Mouse (Mus musculus) brain, embryonic 18.5 days (tissue): ENCODE data around the gene Ggn.
"Not testable (repeated sequence)": the region's sequence is repeated elsewhere in the genome, so short reads cannot be mapped to it uniquely, and the experiment has no call there.

Experiments used
- DNase-seq: peaks from one replicate; pipeline ENCODE4 v3.0.0-alpha.2; 2012; ENCODE audit warnings: low read depth, low spot score

Ggn gene

DNA sequence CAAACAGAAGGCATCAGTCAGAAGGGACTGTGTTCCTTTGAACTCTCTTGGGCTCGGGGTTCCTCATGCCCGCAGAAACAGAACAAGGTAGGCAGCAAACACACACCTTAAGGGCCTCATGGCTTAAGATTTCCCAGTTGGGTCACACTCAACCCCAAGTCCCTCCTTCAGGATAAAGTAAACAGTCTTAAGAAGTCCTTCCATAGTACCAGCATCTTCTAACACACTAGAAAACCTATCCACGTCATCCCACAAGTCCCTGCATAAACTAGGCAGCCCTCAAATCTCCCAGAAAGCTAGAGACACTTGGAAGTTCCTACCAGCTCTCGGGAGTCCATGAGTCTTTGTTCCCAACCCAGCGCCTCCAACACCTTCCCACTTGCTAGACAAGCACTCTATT lies 7.7 kb upstream of the Ggn start:
- DNase-seq = no peak

DNA sequence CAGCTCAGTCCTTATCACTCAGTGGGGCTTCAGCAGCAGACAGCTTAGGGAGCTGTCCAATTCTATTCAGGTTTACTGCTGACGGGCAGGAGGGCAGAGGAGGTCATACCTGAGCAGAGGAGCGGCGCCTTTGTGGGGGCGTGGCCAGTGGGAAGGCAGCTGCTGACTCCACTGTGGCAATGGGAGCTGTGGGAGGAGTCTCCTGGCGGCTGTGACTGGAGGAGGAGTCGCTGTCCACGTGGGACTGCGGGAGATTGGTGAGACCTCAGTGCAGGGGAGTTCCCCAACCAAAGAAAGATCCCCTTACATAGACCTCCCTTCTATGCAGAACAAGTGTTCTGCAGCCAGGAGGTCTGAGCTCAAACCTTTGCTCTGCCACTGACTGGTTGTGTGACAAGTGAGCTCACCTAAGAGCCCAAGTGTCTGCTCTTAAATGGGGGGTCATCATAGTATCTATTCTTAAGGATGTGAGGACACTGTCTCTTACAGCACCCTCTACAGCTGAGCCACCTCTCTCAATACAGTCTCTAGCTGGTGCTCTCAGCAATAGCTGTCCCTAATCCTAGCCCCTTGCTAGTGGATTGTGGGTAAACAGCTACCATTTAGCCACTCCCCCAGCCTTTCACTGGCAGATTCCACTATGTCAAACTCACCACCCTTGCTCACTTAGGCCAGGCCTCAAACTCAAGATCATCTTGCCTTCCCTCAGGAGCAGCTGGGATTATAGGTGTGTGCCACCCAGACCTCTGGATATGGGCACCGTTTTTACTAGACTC lies 7.1 kb upstream of the Ggn start:
- no peak for DNase-seq

DNA sequence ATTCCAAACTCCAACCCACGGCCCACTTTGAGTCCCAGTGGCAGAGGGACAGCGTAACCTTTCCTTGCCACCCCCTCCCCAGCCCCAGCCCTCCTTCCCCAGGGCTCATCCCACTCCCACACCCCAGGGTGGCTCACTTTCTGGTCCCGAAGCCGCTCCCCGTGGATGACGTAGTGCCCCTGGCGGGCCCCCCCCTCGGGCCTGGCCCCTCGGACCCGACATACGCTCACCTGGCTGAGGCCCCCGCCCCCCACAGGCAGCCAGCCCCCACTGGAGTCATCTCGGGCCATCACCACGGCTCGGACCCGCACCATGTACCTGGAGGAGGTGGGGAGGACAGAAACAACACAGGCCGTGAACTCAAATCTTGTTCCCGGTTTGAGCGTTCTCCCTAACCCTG lies 2.4 kb upstream of the Ggn start:
- DNase-seq = no peak

DNA sequence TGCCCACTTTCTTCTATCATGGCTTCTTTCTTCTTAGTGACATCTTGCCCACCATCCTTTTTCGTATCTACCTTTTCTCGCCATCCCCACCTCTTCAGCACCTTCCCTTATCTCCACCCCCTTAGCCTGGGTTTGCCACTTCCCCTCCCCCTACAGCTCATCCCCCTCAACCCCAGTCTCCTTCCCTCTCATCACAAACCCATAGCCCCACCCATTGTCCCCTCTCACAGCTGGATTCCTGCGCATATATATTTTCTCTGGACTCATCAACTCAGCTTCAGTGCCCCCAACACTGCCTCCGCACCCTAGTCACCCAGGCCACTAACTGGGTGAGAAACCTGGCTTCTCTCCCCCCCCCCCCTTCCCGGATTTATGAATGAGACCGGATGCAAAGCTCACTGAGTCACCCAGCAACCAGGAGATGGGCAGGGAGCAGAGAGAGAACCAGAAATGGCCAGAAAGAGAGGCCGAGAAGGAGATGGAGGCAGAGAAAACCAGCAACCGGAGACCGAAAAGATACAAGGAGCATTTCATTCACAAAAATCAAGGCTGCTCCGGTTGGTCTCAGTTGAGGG lies 1.8 kb upstream of the Ggn start:
- DNase-seq = no peak

DNA sequence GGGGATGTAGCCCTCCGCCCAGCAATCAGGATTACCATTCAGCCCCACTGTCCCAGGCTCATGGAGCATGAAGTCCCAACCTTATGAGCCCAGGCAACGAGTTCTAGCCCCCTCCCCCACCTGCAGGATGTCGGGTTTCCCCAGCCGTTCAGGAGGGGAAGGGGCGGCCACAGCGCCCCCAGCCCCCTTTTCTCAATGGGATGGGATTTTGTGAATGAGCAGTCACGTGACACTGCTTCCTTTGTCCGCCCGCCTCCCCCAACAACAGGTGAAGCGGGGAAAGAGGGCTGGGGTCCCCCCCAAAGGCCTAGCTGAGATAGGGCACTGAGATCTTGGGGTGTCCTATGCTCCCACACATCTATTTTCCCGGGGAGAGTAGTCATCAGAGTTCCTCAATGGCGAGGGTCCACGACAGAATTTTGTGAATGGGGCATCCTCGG lies 1.2 kb upstream of the Ggn start:
- DNase-seq = no peak

DNA sequence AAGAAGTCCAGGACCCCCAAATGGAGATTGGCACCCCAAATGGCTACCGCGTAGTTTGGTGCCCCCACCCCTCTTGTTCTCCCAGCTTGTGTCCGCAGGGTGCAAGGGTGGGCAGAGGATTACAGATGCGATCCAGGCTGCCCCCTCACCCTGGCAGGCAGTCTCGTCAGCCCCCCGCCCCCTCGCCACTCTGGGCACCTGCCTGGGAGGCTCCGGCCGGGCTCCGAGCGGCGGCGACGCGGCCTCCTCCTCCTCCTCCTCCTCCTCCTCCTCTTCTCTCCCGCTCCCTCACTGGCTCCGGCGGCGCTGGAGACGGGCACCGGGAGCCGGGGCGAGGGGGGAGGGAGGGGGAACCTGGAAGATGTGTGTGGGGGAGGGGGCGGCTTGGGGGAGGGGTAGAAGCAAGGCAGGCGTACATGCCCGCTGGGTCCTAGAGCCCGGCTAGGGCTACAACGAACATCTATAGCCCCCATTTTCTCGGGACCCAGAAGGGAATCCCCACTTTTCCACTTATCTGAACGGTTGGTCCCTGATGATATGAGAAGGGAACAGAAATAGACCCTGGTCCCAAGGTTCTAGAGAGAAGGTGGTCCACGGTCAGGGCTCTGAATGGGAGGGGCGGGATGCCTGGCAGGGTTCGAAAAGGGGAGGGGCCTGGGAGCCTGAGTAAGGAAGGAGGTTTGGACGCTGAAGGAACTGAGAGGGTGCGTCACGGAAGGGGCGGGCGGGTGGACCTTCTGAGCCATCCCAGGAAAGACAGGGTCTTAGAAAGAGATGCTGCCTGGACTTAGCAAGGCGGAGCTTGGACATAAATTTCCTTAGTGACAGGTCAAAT lies 562 bp upstream of the Ggn start:
- DNase-seq = peak; percentile 77

DNA sequence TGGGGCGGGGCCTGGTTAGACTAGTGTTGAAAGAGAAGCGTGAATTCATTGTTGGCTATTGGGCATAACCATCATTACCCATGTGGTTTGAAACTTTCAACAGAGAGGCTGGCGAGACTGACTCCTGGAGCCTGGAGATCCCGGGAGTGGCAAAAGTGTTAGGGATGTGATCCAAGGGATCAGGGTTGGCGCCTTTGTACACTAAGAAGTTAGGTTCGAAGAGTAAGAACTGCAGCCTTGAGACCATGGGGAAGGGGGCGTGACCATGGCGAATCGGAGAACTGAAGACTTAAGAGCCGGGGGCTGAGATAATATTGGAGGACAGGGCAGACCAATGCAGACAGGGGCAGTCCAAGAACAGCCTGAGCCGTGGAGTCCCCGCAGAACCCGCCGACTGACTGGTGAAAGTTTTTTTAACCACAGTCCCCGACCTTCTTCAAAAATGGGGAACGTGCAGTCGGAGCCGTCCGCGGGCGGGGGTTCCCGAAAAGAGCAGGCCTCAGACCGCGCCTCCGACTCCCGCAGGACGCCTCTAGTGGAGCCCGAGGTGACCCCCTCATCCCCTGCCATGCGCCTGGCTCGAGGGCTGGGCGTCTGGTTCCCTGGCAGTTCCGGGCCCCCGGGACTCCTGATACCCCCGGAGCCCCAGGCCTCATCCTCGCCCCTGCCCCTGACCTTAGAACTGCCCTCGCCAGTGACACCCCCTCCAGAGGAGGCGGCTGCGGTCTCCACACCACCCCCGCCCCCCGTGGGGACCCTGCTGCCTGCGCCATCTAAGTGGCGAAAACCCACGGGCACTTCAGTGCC lies 948 bp downstream of the Ggn start:
- no peak for DNase-seq

DNA sequence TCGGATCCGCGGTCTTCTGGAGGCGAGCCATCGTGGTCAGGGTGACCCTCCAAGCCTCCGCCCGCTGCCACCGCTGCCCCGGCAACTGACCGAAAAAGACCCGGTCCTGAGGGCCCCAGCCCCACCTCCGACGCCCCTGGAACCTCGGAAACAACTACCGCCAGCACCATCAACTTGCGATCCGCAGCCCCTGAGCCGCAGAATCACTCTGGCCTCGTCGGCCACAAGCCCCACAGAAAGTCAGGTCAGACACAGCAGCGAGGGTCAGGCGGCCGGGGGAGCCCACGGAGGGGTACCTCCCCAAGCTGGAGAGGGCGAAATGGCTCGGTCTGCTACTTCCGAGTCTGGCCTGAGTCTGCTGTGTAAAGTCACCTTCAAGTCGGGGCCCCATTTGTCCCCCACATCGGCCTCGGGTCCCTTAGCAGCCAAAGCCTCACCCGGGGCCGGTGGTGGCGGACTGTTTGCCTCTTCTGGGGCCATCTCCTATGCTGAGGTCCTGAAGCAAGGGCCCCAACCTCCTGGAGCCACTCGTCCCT lies 1.6 kb downstream of the Ggn start:
- DNase-seq = no peak

DNA sequence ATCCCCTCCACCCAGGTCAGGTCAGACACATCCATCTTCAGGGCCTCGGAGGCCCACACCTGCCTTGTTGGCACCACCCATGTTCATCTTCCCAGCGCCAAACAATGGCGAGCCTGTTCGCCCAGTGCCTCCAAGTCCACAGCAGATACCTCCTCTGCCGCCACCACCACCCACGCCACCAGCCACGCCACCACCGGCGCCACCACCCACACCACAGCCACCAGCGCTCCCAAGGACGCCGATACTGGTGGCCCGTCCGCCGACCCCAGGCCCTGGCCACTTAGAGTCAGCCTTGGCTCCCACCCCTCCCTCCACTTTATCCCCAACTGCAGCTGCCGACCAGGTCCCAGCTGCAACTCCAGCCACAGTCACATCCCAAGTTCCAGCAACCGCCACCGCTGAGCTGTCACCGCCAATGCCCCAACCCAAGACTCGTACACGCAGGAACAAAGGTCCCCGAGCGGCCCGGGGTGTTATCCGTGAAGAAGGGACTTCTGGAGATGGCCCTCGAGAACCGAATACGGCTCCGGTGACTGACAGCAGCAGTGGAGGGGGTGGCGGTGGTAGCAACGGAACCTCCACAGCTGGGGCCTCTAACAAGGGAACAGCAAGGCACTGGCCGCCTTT lies 2.5 kb downstream of the Ggn start:
- DNase-seq = no peak

DNA sequence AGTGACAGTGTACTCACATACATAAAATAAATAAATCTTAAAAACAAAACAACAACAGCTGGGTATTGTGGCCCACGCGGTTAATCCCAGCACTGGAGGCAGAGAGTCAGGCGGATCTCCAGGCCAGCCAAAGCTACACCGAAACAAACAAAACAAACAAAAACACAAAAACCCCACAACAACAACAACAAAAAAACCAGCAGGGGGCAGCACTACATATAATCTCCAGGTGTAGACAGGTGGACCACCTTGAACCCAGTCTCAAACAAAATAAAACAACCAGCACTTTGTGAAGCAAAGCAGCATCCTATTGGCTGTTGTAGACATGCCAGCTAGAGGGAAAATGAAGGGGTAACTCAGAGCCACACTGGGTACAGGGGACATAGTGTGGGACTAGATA lies 8.1 kb downstream of the Ggn start:
- no peak for DNase-seq

DNA sequence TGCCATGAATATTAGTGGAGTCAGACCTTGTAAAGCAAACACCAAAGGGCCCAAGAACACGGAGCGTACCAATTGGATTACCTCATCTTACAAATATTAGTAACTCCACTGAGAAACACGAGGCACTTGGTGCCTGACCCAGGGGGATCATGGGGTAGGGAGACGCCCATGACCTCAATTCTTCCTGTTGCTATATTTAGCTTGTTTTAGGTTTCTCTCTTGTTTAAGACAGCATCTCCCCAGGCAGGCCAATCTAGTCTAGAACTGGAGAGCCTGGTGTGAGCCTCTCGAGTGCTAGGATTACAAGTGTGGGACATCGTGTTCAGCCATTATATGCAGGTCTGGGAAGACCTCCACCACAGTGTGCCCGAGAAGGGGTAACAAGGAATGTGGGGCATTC lies 9.3 kb downstream of the Ggn start:
- no peak for DNase-seq

DNA sequence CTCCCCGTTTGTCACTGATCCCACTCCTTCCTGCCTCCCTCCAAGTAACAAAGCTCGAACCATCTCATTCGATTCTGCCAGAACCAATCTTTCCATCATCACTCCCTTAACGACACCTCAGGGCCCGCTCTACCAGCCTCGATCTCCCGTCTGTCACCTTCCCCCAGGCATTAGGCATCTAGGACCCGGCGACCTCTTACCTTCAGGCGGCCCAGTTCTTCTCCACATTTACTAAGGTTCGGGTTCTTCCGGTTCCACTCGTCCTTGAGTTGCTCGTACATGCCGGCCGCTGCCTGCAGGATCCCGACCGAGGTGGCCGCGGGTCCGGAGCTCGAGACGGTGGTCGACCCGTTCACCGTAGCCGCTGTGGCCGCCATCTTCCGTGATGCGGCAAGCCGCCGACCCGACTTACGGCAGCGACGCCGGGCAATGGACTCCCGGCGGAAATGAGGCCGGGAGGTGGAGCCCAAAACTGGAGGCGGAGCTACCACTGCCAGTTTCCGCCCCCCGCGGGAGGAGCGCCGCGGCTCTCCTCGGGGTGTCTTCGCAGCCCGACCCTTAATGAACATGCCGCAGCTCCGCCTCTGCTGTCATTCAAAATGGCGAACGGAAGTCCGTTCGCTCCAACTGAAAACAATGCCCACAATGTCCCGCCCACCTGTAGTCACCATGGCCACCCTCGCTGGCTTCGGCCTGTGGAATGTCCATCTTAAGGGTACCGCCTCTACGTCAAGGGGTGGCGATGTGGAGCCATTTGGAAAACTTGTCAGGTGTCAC lies 10.3 kb downstream of the Ggn start, which contains the start of gene Psmd8:
Gene Psmd8 (minus strand): TSS at position 625 of the 777 bp plus-strand sequence.
- peak; percentile 94 for DNase-seq

DNA sequence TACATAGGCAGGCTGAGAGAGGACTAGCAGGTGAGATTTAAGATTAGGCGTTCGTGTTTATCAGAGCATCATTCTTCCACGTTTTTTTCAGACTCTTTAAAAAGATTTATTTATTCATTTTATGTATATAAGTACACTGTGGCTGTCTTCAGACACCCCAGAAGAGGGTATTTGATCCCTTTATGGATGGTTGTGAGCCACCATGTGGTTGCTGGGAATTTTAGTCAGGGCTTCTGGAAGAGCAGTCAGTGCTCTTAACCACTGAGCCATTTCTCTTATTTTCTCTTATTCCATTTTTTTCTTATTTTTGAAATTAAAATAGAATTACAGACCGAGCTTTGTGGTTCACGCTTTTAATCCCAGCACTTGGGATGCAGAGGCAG lies 10.8 kb downstream of the Ggn start:
- DNase-seq = no peak

DNA sequence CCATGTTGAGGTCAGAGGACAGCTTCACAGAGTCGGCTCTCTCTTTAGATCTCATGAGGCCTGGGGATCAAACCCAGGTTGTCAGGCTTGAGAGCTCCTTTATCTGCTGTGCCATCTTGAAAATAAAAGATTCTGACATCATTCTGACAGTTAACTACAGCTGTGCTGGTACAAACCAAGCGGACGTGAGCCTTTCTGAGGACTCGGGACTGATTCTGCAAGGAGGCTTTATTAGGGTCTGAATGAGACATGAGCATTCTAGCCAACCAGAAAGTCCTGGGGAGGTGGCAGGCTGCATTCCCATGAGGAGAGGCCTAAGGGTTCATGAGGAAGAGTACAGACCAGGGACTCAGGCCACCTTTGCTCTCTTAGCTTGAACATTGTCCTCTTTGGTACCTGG lies 11.3 kb downstream of the Ggn start:
- DNase-seq = not testable (repeated sequence)

DNA sequence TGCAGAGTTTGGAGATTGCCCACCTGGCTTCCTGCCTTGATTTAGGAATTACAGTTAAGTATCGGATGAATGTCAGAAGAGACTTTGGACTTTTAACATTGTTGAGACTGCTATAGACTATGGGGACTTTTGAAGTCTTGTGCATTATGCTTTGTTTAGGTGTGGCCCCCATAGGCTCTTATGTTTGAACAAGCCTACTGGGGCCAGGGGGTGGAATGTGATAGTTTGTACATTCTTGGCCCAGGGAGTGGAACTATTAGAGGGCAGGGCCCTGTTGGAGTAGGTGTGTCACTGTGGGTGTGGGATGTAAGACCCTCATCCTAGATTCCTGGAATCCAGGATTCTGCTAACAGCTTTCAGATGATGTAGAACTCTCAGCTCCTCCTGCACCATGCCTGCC lies 24.2 kb downstream of the Ggn start:
- DNase-seq = not testable (repeated sequence)

DNA sequence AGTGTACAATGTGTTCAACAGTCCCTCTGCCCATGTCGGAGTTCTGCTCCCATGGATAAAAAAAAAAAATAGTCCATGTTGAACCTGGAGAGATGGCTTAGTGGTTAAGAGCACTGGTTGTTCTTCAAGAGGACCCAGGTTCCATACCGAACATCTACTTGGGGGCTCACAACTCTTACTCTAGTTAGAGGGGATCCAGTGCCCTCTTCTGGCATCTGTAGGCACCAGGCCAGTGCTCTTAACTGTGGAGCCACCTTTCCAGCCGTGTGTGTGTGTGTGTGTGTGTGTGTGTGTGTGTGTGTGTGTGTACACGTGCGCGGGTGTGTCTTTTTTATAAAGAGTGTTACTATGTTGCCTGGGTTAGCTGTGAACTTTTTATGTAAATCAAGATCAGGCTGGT lies 32.6 kb downstream of the Ggn start:
- DNase-seq = no peak

DNA sequence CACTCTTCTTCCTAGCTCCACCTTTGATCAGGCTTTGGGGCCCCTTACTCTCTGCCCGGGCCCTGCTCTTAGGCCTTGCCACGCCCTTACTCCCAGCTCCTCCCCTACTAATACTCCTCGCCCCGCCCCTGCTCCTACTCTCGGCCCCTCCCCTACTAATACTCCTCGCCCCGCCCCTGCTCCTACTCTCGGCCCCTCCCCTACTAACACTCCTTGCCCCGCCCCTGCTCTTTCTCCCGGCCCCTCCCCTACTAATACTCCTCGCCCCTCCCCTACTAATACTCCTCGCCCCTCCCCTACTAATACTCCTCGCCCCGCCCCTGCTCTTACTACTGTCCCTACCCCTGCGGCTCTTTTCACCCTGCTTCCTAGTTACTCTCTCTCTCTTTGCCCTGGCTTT lies 41.0 kb downstream of the Ggn start:
- not testable (repeated sequence) for DNase-seq

DNA sequence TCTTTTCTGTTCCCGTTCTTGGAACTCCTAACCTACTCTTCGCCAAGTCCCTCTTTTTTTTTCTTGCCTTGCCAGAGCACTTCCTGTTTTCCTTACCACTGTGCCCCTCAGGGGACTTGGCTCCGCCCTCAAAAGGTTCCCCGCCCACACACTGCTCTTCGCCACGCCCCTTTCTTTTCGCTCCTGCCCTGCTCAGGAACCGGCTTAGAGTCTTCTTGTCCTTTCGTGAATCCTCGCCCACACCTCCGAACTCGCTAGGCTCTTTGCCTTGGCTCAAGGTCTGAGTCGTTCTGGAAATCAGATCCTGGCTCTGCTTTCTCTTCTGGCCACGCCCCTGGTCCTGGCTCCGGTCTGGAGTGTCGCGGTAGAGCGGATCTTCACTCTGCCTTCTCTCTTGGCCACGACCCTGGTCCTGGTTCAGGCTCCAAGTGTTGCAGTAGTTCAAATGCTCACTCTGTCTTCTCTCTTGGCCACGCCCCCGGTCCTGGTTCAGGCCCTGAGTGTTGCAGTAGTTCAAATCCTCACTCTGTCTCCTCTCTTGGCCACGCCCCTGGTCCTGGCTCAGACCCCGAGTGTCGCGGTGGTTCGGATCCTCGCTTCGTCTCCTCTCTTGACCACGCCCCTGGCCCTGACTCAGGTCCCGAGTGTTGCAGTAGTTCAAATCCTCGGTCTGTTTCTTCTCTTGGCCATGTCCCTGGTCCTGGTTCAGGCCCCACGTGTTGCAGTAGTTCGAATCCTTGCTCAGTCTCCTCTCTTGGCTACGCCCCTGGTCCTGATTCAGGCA lies 41.6 kb downstream of the Ggn start:
- DNase-seq = no peak

DNA sequence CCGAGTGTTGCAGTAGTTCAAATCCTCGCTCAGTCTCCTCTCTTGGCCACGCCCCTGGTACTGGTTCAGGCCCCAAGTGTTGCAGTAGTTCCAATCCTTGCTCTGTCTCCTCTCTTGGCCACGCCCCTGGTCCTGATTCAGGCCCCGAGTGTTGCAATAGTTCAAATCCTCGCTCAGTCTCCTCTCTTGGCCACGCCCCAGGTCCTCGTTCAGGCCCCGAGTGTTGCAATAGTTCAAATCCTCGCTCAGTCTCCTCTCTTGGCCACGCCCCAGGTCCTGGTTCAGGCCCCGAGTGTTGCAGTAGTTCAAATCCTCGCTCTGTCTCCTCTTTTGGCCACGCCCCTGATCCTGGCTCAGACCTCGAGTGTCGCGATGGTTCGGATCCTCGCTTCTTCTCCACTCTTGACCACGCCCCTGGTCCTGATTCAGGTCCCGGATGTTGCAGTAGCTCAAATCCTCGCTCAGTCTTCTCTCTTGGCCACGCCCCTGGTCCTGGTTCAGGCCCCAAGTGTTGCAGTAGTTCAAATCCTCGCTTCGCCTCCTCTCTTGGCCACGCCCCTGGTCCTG lies 42.3 kb downstream of the Ggn start:
- DNase-seq = no peak
